Mouse (Mus musculus) Patski (cell line): ENCODE measurements around the gene Psme1. TPM values are rescaled to one million over a fixed set of nuclear protein-coding genes. Genes with fewer than 3 reads are reported as not detected.

Experiments used
- ATAC-seq: fragments of 100-300 bp; one replicate; pipeline ENCODE4 v1.8.0; 2021
- CTCF ChIA-PET: fragments of 350-600 bp; sonication (Branson Sonifier 250); formaldehyde crosslinking; loops from one replicate; lab custom pipeline; 2022; ENCODE audit warnings: inconsistent platforms; lab: Charles Lee
- POLR2A ChIA-PET: fragments of 350-600 bp; sonication (Branson Sonifier 250); formaldehyde crosslinking; loops from one replicate; lab custom pipeline; 2022; ENCODE audit warnings: antibody characterized with exemption, inconsistent platforms; lab: Charles Lee
- DNase-seq: peaks from one replicate; pipeline ENCODE4 v3.0.0-alpha.2; 2011; ENCODE audit warnings: low read depth, low spot score
- H3K27me3 ChIP-seq: fragments of 371-371 bp; one replicate; pipeline ENCODE4 v1.5.1; 2021
- CTCF ChIP-seq: fragments of 100-300 bp; IDR thresholded peaks from one replicate; pipeline ENCODE4 v1.5.1; 2021
- in situ Hi-C: fragments of 300-500 bp; cut with MboI; formaldehyde crosslinking; loops from 3 replicates; pipeline ENCODE4 v1.11.1; 2018; ENCODE audit warnings: low pct_unique_long_range_greater_than_20kb, mixed read lengths
- polyA plus RNA-seq: library from polyadenylated mRNA; unstranded; gene quantifications from one replicate; pipeline ENCODE4 v1.2.3, GENCODE M21; 2021

The Psme1 gene
- polyA plus RNA-seq, 1 experiment from 2014 or later = 243 TPM

DNA sequence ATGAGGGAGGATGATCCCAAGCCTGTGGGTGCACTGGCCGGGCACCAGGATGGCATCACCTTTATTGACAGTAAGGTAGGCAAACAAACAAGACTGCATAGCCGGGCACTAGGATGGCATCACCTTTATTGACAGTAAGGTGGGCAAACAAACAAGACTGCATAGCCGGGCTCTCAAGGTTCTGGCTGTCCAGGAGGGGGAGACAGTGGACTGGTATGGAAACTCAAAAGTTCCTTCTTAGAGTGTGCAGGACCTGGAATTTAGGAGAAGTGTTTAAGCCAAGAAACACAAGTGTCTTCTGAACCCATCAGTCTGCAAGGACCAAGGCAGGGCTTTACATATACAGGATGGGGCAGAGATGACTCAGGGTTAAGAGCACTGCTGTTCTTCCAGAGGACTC, 12.2 kb upstream of the Psme1 start:
- no peak for ATAC-seq
- no peak for TF ChIP-seq CTCF
- no peaks in the 10 kb centered on the region for H3K27me3 ChIP-seq
- CTCF ChIA-PET = interaction anchor here (0.8 to 3.2 kb wide), 3 partner anchors 10 to 19 kb away, joined by 3 to 11 read pairs (median 3); partner anchors contain the start of genes Emc9 and Psme1
- POLR2A ChIA-PET = no interaction called here
- in situ Hi-C loops = no loop called here
- DNase-seq = no peak

DNA sequence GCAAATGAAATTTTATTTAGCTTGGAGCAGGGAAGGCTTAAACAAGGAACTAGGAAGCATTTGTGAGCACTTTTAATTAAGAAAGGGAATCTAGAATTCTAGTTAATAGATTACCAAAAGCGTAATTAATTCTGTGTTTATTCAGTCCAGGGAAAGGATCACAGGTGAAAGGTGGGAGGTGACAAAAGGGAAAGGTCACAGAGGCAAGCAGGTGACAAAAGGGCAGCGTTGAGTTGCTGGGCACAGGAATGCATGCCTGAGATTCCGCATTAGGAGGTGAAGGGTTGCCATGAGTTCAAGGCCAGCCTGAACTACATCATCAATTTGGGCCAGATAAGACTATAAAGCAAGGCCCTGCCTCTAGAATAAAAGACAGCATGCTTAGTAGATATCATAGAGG, 10.4 kb upstream of the Psme1 start:
- no peak for TF ChIP-seq CTCF
- ChIA-PET CTCF (no interaction called here), POLR2A (no interaction called here)
- H3K27me3 ChIP-seq = no peaks in the 10 kb centered on the region
- DNase-seq (no peak), ATAC-seq (no peak)
- in situ Hi-C loops = no loop called here

DNA sequence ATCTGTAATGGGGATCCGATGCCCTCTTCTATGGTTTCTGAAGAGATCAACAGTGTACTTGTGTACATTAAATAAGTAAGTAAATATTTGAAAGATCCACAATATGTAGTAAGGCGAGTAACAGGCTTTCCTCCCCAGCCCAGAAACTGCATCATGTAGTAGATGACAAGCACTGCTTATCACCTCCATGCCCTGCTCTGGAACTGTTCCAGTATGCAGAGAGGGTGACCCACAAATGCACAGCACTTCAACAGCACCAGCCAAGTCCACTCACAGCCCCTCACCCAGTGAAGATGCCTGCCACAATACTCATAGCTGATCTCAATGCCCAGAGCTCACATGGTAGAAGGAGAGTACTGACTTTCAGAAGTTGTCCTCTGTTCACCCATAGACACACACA, 7.3 kb upstream of the Psme1 start:
- H3K27me3 ChIP-seq = no peaks in the 10 kb centered on the region
- CTCF ChIA-PET = no interaction called here
- in situ Hi-C loops = no loop called here
- no peak for DNase-seq
- no peak for ATAC-seq
- POLR2A ChIA-PET = no interaction called here
- no peak for TF ChIP-seq CTCF

DNA sequence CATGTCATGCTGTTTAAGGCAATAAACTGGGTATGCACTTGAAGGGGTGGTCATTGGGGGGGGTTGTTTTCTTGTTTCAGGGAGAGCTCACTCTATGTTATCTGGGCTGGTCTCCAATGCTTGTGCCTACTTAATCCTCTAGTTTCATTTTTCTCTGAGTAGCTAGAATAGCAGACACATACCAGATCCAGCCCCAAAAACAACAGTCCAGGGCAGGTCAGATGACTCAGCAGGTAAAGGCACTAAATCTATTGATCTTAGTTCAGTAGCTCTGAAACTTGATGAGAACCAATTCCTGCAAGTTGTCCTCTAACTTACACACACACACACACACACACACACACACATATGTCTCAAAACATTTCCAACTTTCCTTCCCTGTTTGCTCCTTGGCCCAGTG, 6.2 kb upstream of the Psme1 start:
- DNase-seq (no peak), ATAC-seq (no peak)
- ChIA-PET CTCF (interaction anchor here (0.8 kb wide), 1 partner anchor 14 kb away, joined by 3 read pairs; no protein-coding TSS in a partner anchor), POLR2A (interaction anchor here (0.8 to 1.5 kb wide), 2 partner anchors 10 to 18 kb away, joined by 3 read pairs; no protein-coding TSS in a partner anchor)
- no peak for TF ChIP-seq CTCF
- H3K27me3 ChIP-seq = no peaks in the 10 kb centered on the region
- in situ Hi-C loops = no loop called here

DNA sequence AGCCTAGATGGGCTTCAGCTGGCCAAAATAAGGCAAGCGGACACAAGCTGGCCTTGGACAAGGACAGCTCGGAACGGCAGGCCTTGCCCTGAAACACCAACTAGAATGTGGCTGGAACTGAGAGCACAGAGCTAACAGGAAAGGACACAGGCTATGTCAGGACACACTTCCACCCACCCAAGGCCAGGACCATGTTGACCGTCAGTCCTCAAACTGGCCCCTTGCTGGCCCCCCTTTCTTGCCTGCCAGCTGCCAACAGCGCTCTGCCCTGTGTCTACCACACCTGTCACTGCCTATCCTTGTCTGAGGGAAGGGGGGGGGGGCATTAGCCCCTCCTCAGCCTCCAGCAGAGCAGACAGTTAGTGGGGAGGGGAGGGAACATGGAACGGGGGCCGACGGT, 2.6 kb upstream of the Psme1 start, which contains the start of gene Fitm1:
Fitm1 (plus strand) TSS at position 316 of the 400 bp plus-strand sequence.
- in situ Hi-C loops = loop anchor here (25.0 kb wide), 1 partner anchor 688 kb away; the partner anchor contains the start of genes Bcl2l2, Gm20521, Pabpn1 and Ppp1r3e
- no peak for TF ChIP-seq CTCF
- H3K27me3 ChIP-seq = no peaks in the 10 kb centered on the region
- ChIA-PET CTCF (interaction anchor here (1.1 to 1.2 kb wide), 2 partner anchors 13 to 78 kb away, joined by 3 to 5 read pairs; no protein-coding TSS in a partner anchor), POLR2A (no interaction called here)
- ATAC-seq (no peak), DNase-seq (no peak)

DNA sequence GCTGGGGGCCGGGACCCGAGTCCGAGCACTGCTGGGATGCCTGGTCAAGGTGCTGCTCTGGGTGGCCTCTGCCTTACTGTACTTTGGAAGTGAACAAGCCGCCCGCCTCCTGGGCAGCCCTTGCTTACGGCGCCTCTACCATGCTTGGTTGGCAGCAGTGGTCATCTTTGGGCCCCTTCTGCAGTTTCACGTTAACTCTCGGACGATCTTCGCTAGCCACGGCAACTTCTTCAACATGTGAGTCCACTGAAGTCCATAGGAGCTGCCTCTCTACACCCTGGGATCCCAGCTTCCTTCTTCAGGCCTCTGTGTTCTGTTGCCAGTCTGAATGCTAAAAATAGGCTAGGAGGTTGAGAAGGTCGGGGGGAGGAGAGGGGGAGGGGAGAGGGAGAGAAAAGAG, 2.2 kb upstream of the Psme1 start:
- in situ Hi-C loops = loop anchor here (25.0 kb wide), 1 partner anchor 688 kb away; the partner anchor contains the start of genes Bcl2l2, Gm20521, Pabpn1 and Ppp1r3e
- H3K27me3 ChIP-seq = no peaks in the 10 kb centered on the region
- no peak for ATAC-seq
- CTCF ChIA-PET = interaction anchor here (1.2 kb wide), 1 partner anchor 78 kb away, joined by 3 read pairs; no protein-coding TSS in a partner anchor
- no peak for DNase-seq
- POLR2A ChIA-PET = interaction anchor here (4.5 kb wide), 1 partner anchor 15 kb away, joined by 19 read pairs; the partner anchor contains the start of genes A730061H03Rik and Dcaf11
- no peak for TF ChIP-seq CTCF

DNA sequence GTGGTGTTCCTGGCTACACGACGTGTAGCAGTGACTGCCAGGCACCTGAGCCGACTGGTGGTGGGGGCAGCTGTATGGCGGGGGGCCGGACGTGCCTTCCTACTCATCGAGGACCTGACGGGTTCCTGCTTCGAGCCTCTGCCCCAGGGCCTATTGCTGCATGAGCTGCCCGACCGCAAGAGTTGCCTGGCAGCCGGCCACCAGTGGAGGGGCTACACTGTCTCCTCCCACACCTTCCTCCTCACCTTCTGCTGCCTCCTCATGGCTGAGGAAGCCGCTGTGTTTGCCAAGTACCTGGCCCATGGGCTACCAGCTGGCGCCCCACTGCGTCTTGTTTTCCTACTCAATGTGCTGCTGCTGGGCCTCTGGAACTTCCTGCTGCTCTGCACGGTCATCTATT, 1.5 kb upstream of the Psme1 start:
- in situ Hi-C loops = loop anchor here (25.0 kb wide), 1 partner anchor 689 kb away; the partner anchor contains the start of genes Bcl2l2, Gm20521, Pabpn1 and Ppp1r3e
- ATAC-seq = no peak
- H3K27me3 ChIP-seq = no peaks in the 10 kb centered on the region
- ChIA-PET CTCF (interaction anchor here (1.2 kb wide), 1 partner anchor 79 kb away, joined by 3 read pairs; no protein-coding TSS in a partner anchor), POLR2A (interaction anchor here (4.5 kb wide), 1 partner anchor 15 kb away, joined by 19 read pairs; the partner anchor contains the start of genes A730061H03Rik and Dcaf11)
- no peak for DNase-seq
- TF ChIP-seq CTCF = no peak

DNA sequence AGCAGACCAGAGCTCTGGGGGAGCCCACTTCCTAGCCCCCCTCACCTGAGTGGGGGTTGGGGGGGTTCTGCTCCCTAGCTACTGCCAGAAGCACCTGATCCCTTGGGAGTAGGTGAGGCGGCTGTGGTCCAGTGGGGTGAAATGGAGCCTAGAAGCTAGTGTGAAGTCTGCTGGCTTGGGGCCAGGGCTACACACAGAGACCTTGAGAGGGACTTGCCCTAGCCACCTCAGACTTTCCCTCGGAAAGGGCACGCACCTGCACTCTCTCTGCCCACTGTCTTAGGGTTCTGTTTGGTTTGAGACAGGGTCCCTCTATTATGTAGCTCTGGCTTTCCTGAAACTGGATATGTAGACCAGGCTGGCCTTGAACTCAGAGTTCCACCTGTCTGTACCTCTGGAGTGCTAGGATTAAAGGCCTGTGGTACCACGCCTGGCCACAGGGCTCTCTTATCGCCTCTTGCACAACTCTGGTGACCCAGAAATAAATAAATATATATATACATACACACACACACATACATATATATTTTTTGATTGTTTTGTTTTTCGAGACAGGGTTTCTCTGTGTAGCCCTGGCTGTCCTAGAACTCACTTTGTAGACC, 846 bp downstream of the Psme1 start:
- ATAC-seq (peak; percentile 26), DNase-seq (no peak)
- in situ Hi-C loops = loop anchor here (25.0 kb wide), 1 partner anchor 691 kb away; the partner anchor contains the start of genes Bcl2l2, Gm20521, Pabpn1 and Ppp1r3e
- CTCF ChIA-PET = interaction anchor here (1.4 to 1.9 kb wide), 3 partner anchors 12 to 22 kb away, joined by 3 to 11 read pairs (median 8); partner anchors contain the start of gene Psme2
- TF ChIP-seq CTCF = no peak
- H3K27me3 ChIP-seq = no peaks in the 10 kb centered on the region
- POLR2A ChIA-PET = interaction anchor here (0.6 to 4.5 kb wide), 3 partner anchors 12 to 1088 kb away, joined by 3 to 19 read pairs (median 7); partner anchors contain the start of genes A730061H03Rik, Dcaf11, Psme2 and Rnf31

DNA sequence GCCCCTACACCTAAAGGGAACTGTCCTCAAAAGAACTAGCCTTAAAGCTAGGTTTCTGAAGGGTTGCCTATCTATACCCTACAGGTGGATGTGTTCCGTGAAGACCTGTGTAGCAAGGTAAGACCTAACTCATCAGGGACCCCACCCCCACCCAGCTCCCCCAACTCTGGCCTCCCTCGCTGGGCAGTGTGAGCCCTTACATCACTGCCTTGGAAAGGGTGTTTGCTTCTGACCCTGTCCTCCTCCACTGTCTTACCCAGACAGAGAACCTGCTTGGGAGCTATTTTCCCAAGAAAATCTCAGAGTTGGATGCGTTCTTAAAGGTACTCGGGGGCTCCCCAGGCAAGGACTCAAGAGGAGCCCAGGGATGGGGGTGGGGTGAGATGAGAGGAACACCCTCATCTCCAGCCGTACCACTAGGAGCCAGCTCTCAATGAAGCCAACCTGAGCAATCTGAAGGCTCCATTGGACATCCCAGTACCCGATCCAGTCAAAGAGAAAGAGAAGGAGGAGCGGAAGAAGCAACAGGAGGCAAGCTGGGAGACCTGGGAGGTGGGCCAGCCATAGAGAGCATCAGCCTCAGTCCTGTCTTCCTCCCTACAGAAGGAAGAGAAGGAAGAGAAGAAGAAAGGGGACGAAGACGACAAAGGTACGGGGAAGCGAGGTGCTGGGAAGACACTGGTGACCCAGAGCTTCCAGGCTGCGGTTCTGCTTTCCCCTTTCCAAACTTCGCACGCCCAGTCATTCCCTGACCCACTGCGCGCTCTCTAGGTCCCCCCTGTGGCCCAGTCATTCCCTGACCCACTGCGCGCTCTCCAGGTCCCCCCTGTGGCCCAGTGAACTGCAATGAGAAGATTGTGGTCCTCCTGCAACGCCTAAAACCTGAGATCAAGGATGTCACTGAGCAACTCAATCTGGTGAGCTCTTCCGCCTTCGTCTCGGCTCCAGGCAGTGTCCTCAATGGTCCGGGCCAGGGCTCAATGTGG, 1.9 kb downstream of the Psme1 start:
- TF ChIP-seq CTCF = no peak
- no peaks in the 10 kb centered on the region for H3K27me3 ChIP-seq
- POLR2A ChIA-PET = interaction anchor here (0.6 to 4.5 kb wide), 3 partner anchors 11 to 1087 kb away, joined by 3 to 19 read pairs (median 7); partner anchors contain the start of genes A730061H03Rik, Dcaf11, Psme2 and Rnf31
- CTCF ChIA-PET = no interaction called here
- ATAC-seq = no peak
- DNase-seq = no peak
- in situ Hi-C loops = loop anchor here (25.0 kb wide), 1 partner anchor 693 kb away; the partner anchor contains the start of genes Bcl2l2, Gm20521, Pabpn1 and Ppp1r3e
